In genomic region chr5:138787648-138788047, GRCm38 (mm10) we compare ENCODE assay signal across 23 mouse cellular contexts. TPM values are rescaled to one million over a fixed set of nuclear protein-coding genes. Genes with fewer than 3 reads are reported as not detected.
DNase-seq lines count a peak whose midpoint lies in the region; ATAC-seq and TF ChIP-seq lines count a peak whose summit lies in the region.
"Had no signal": no experiment of that assay in that cellular context is flagged by ENCODE, and none has a peak within 500 bp of the region (broad histone marks: within the 10 kb centered on the region; RNA-seq: fewer than 3 reads in every experiment).

No protein-coding gene starts in this region.

- peak overlapping the region; percentile 83 for H3K27ac ChIP-seq in kidney, embryonic 15.5 days
- H3K27ac ChIP-seq in kidney, postnatal 0 days = peak overlapping the region; percentile 57; the same call in 1 of the 2 replicates
- peak overlapping the region; percentile 56 for H3K27ac ChIP-seq in olfactory bulb, adult 2 months (ENCODE audit: insufficient read depth, low read depth, low read length)

- no peaks in the 10 kb centered on the region for H3K9me3 ChIP-seq in kidney, embryonic 15.5 days (replicated peaks)
- H3K9me3 ChIP-seq in kidney, postnatal 0 days (replicated peaks; ENCODE audit: low read length) = no peaks in the 10 kb centered on the region

- H3K9ac ChIP-seq in kidney, embryonic 15.5 days = no peak overlapping the region
- H3K9ac ChIP-seq in kidney, postnatal 0 days (ENCODE audit: low read depth, low read length) = no peak overlapping the region

- 72% methylated on average over 7 of the region's 7 CpGs for WGBS in kidney, embryonic 15.5 days
- 71% methylated on average over 7 of the region's 7 CpGs for WGBS in kidney, postnatal 0 days
- WGBS in olfactory bulb, adult 2 months = 84% methylated on average over 7 of the region's 7 CpGs

- TF ChIP-seq CTCF in kidney, postnatal 0 days (IDR thresholded peaks at IDR 0.05; ENCODE audit: low read depth) = no peak
- no peak for TF ChIP-seq CTCF in olfactory bulb, adult 2 months (IDR thresholded peaks at IDR 0.05; ENCODE audit: insufficient read depth, low read depth, low read length)

- no peak for ATAC-seq in kidney, embryonic 15.5 days (replicated peaks; ENCODE audit: low FRiP score)
- no peak for ATAC-seq in kidney, postnatal 0 days (replicated peaks; ENCODE audit: low FRiP score, low read depth)
- ATAC-seq: activated CD4-positive, CD25-positive, alpha-beta regulatory T cell, adult 4 months; CD4-positive, CD25-positive, alpha-beta regulatory T cell, adult 4 months had no signal

- H3K36me3 ChIP-seq in kidney, embryonic 15.5 days = peaks cover 9% of the 10 kb centered on the region
- H3K36me3 ChIP-seq in kidney, postnatal 0 days (ENCODE audit: insufficient read depth, low read length) = no peaks in the 10 kb centered on the region
- H3K36me3 ChIP-seq in myocyte (ENCODE audit: control insufficient read depth, insufficient read depth) = no peaks in the 10 kb centered on the region
- H3K36me3 ChIP-seq: G1E had no signal

- H3ac ChIP-seq in myocyte (ENCODE audit: control insufficient read depth, insufficient read length) = no peak overlapping the region

- H3K4me1 ChIP-seq in kidney, embryonic 15.5 days = peaks cover 39% of the 10 kb centered on the region
- H3K4me1 ChIP-seq in kidney, postnatal 0 days (replicated peaks; ENCODE audit: insufficient read depth, low read length) = peaks cover 3% of the 10 kb centered on the region; the same call in 1 of the 2 replicates
- H3K4me1 ChIP-seq in olfactory bulb, adult 2 months (ENCODE audit: control insufficient read depth, insufficient read depth, low read length) = peaks cover 66% of the 10 kb centered on the region

- DNase-seq in kidney, adult 8-10 months = no peak
- no peak for DNase-seq in kidney, postnatal 0 days (ENCODE audit: low spot score)
- no peak for DNase-seq in kidney, adult 11 months
- no peak for DNase-seq in adipocyte (ENCODE audit: low spot score)
- DNase-seq in layer of hippocampus, adult 9-11 months = no peak
- DNase-seq: adrenal gland, adult 2 months; adrenal gland, adult 8-10 months; adrenal gland, postnatal 10 days; adrenal gland, postnatal 14 days; adrenal gland, postnatal 25 days; adrenal gland, postnatal 36 days; B cell, adult 2 months; cerebellum, adult 11 months; cerebellum, adult 11-12 months; cerebellum, adult 18-20 months had no signal

- H3K27me3 ChIP-seq in kidney, embryonic 15.5 days = no peaks in the 10 kb centered on the region
- no peaks in the 10 kb centered on the region for H3K27me3 ChIP-seq in kidney, postnatal 0 days (ENCODE audit: insufficient read depth, low read length)
- no peaks in the 10 kb centered on the region for H3K27me3 ChIP-seq in myocyte (ENCODE audit: control insufficient read depth, insufficient read depth, insufficient read length)
- H3K27me3 ChIP-seq: Patski had no signal

- H3K4me2 ChIP-seq in kidney, embryonic 15.5 days = no peak overlapping the region
- H3K4me2 ChIP-seq in kidney, postnatal 0 days (ENCODE audit: low read length) = no peak overlapping the region
- no peak overlapping the region for H3K4me2 ChIP-seq in myocyte (ENCODE audit: low read depth)

- H3K79me2 ChIP-seq in myocyte (ENCODE audit: control insufficient read depth, insufficient read depth) = no peaks in the 10 kb centered on the region

- TF ChIP-seq POLR2A in myocyte (IDR thresholded peaks at IDR 0.05; ENCODE audit: insufficient read length, low read depth) = no peak
- TF ChIP-seq POLR2A in olfactory bulb, adult 2 months (IDR thresholded peaks at IDR 0.05; ENCODE audit: insufficient read depth, low read depth, low read length) = no peak

- H3K4me3 ChIP-seq in kidney, embryonic 15.5 days (replicated peaks) = no peak overlapping the region
- H3K4me3 ChIP-seq in kidney, postnatal 0 days (replicated peaks; ENCODE audit: low read depth, low read length) = no peak overlapping the region
- no peak overlapping the region for H3K4me3 ChIP-seq in myocyte
- no peak overlapping the region for H3K4me3 ChIP-seq in olfactory bulb, adult 2 months (ENCODE audit: insufficient read depth, low read depth, low read length)

TF ChIP-seq in myocyte, 11 proteins besides CTCF, POLR2A, EP300 and RAD21:
- no peak for TF ChIP-seq TCF3 (IDR thresholded peaks at IDR 0.05; ENCODE audit: insufficient read length, low read depth)
- TF ChIP-seq TCF12 (IDR thresholded peaks at IDR 0.05; ENCODE audit: insufficient read depth, poor library complexity, severe bottlenecking) = no peak
- TF ChIP-seq E2F4 (IDR thresholded peaks at IDR 0.05; ENCODE audit: insufficient read depth) = no peak
- TF ChIP-seq POLR2AphosphoS2 (IDR thresholded peaks at IDR 0.05; ENCODE audit: insufficient read length, low read depth) = no peak
- peak in 2 of 3 experiments; percentile 64 to 76 for TF ChIP-seq MYOD1 (IDR thresholded peaks at IDR 0.05; ENCODE audit: control insufficient read depth in 1 of 3, insufficient read length in 2 of 3, low read depth in 2 of 3)
- TF ChIP-seq MYOG (IDR thresholded peaks at IDR 0.05; ENCODE audit: control insufficient read depth in 1 of 3, insufficient read depth in 1 of 3, insufficient read length in 2 of 3, low read depth in 2 of 3) = no peak

RNA-seq across cellular contexts. Expression of gene Gm5294, which starts 32.2 kb away (rescaled TPM):
- polyA plus RNA-seq in kidney, embryonic 15.5 days (2015; fragmentation: Nextera tagmentation; extraction: Ambion mirVana) = not detected in 2 replicates
- polyA plus RNA-seq in kidney, postnatal 0 days (2015; fragmentation: Nextera tagmentation; extraction: Ambion mirVana) = not detected in 2 replicates
- not detected for polyA plus RNA-seq in myocyte (2012; fragmentation: generic; extraction: Trizol)
- polyA plus RNA-seq in olfactory bulb, adult 2 months (2012; ENCODE audit: insufficient read depth, insufficient read length, low replicate concordance, missing spikeins) = not detected in 2 replicates
- polyA plus RNA-seq: activated CD4-positive, CD25-positive, alpha-beta regulatory T cell, adult 4 months; C2C12; CD4-positive, CD25-positive, alpha-beta regulatory T cell, adult 4 months; G1E; Patski had no signal

RNA-seq across cellular contexts. Expression of gene Fam20c, which starts 33.3 kb away (rescaled TPM):
- 19.8 and 19.9 TPM in 2 replicates for polyA plus RNA-seq in kidney, embryonic 15.5 days (2015; fragmentation: Nextera tagmentation; extraction: Ambion mirVana)
- polyA plus RNA-seq in kidney, postnatal 0 days (2015; fragmentation: Nextera tagmentation; extraction: Ambion mirVana) = 27.3 and 27.6 TPM in 2 replicates
- polyA plus RNA-seq in myocyte (2012; fragmentation: generic; extraction: Trizol) = 37.5 TPM
- not detected in 2 replicates for polyA plus RNA-seq in olfactory bulb, adult 2 months (2012; ENCODE audit: insufficient read depth, insufficient read length, low replicate concordance, missing spikeins)
- polyA plus RNA-seq: activated CD4-positive, CD25-positive, alpha-beta regulatory T cell, adult 4 months; CD4-positive, CD25-positive, alpha-beta regulatory T cell, adult 4 months; G1E had no signal
